Mouse (Mus musculus) hindbrain, embryonic 11.5 days (tissue): ENCODE data around the gene Rnls. TPM values are rescaled to one million over a fixed set of nuclear protein-coding genes. Genes with fewer than 3 reads are reported as not detected.

ENCODE experiments used
- ATAC-seq: fragments of 200-750 bp; cut with Nextera tagmentation; 2 replicates; pipeline ENCODE4 v1.8.0; 2017; ENCODE audit warnings: mild to moderate bottlenecking, moderate TSS enrichment, moderate library complexity; ENCODE audit not compliant: low FRiP score
- DNase-seq: peaks from one replicate; pipeline ENCODE4 v3.0.0-alpha.2; 2015; ENCODE audit warnings: low spot score
- H3K27ac ChIP-seq: fragments of 300-500 bp; sonication (generic); 2 replicates; pipeline ENCODE4 v1.5.1; 2014; ENCODE audit warnings: mild to moderate bottlenecking, low read depth, low read length
- H3K27me3 ChIP-seq: fragments of 300-500 bp; sonication (generic); 2 replicates; pipeline ENCODE4 v1.6.1; 2014; ENCODE audit warnings: mild to moderate bottlenecking, low read length, moderate library complexity, mixed read lengths; ENCODE audit not compliant: control insufficient read depth, insufficient read depth
- H3K36me3 ChIP-seq: fragments of 300-500 bp; sonication (generic); 2 replicates; pipeline ENCODE4 v1.6.1; 2014; ENCODE audit warnings: mild to moderate bottlenecking, low read length, moderate library complexity, mixed read lengths; ENCODE audit not compliant: control insufficient read depth, insufficient read depth
- H3K4me1 ChIP-seq: fragments of 300-500 bp; sonication (generic); replicated peaks from 2 replicates; pipeline ENCODE4 v1.6.1; 2014; ENCODE audit warnings: low read length, mixed read lengths; ENCODE audit not compliant: control insufficient read depth, insufficient read depth
- H3K4me2 ChIP-seq: fragments of 300-500 bp; sonication (generic); replicated peaks from 2 replicates; pipeline ENCODE4 v1.6.1; 2014; ENCODE audit warnings: mild to moderate bottlenecking, low read depth, low read length
- H3K4me3 ChIP-seq: fragments of 300-500 bp; sonication (generic); 2 replicates; pipeline ENCODE4 v1.5.1; 2014; ENCODE audit warnings: low read depth, low read length
- H3K9ac ChIP-seq: fragments of 300-500 bp; sonication (generic); 2 replicates; pipeline ENCODE4 v1.6.1; 2014; ENCODE audit warnings: low read depth, low read length
- H3K9me3 ChIP-seq: fragments of 300-500 bp; sonication (generic); 2 replicates; pipeline ENCODE4 v1.6.1; 2016; ENCODE audit warnings: low read length; ENCODE audit not compliant: control insufficient read depth
- WGBS: fragments of 180-500 bp; shearing (Covaris S2); extraction: QIAGEN DNeasy Blood & Tissue Kit; methylation state at CpG from one replicate; pipeline ENCODE4 v1.1.7; 2014; 5-methylcytosine and 5-hydroxymethylcytosine counted together
- polyA plus RNA-seq: library from polyadenylated mRNA; unstranded; fragments of >200 nt; fragmentation: Nextera tagmentation; extraction: Ambion mirVana; gene quantifications from 2 replicates; pipeline ENCODE4 v1.2.1, GENCODE M21; 2014

The Rnls gene
- polyA plus RNA-seq, 1 experiment from 2014 or later = 8.2 TPM

GRCm38 (mm10) chr19:33326706-33327641 is 65.1 kb downstream of the Rnls start:
- no peaks in the 10 kb centered on the region for H3K4me1 ChIP-seq
- H3K9me3 ChIP-seq = no peaks in the 10 kb centered on the region
- H3K36me3 ChIP-seq = no peaks in the 10 kb centered on the region
- DNase-seq (no peak), ATAC-seq (no peak)
- no peaks in the 10 kb centered on the region for H3K27me3 ChIP-seq
- H3K4me2 ChIP-seq = no peak overlapping the region
- no peak overlapping the region for H3K9ac ChIP-seq
- H3K4me3 ChIP-seq = no peak overlapping the region
- 91% methylated on average over 4 of the region's 4 CpGs for WGBS
- no peak overlapping the region for H3K27ac ChIP-seq

- no peak overlapping the region for H3K27ac ChIP-seq
- no peaks in the 10 kb centered on the region for H3K36me3 ChIP-seq
- no peaks in the 10 kb centered on the region for H3K27me3 ChIP-seq
- ATAC-seq (no peak), DNase-seq (no peak)
- H3K9ac ChIP-seq = no peak overlapping the region
- 59% methylated on average over 1 of the region's 1 CpGs for WGBS
- H3K9me3 ChIP-seq = no peaks in the 10 kb centered on the region
- H3K4me1 ChIP-seq = no peaks in the 10 kb centered on the region
- no peak overlapping the region for H3K4me3 ChIP-seq
- no peak overlapping the region for H3K4me2 ChIP-seq
Measured at GRCm38 (mm10) chr19:33318785-33319184, 73.3 kb downstream of the Rnls start.

- H3K9ac ChIP-seq = no peak overlapping the region
Measured at GRCm38 (mm10) chr19:33317130-33317529, 75.0 kb downstream of the Rnls start.

GRCm38 (mm10) chr19:33299726-33300292 is 92.3 kb downstream of the Rnls start:
- no peaks in the 10 kb centered on the region for H3K27me3 ChIP-seq
- H3K9me3 ChIP-seq = no peaks in the 10 kb centered on the region
- H3K4me1 ChIP-seq = no peaks in the 10 kb centered on the region
- no peak overlapping the region for H3K27ac ChIP-seq
- no peaks in the 10 kb centered on the region for H3K36me3 ChIP-seq
- H3K9ac ChIP-seq = no peak overlapping the region
- no peak overlapping the region for H3K4me3 ChIP-seq
- DNase-seq = no peak
- no peak overlapping the region for H3K4me2 ChIP-seq
- no peak for ATAC-seq
- WGBS = 81% methylated on average over 3 of the region's 3 CpGs

More at GRCm38 (mm10) chr19:33317130-33317529, 75.0 kb downstream of the Rnls start:
- Histone ChIP-seq H3K4me3 (no peak overlapping the region), H3K4me1 (no peaks in the 10 kb centered on the region), H3K27ac (no peak overlapping the region), H3K4me2 (no peak overlapping the region), H3K27me3 (no peaks in the 10 kb centered on the region), H3K36me3 (no peaks in the 10 kb centered on the region), H3K9me3 (no peaks in the 10 kb centered on the region)
- ATAC-seq = no peak
- 79% methylated on average over 4 of the region's 4 CpGs for WGBS
- DNase-seq = no peak

- no peak for DNase-seq
Measured at GRCm38 (mm10) chr19:33296338-33296737, 95.8 kb downstream of the Rnls start.

GRCm38 (mm10) chr19:33282985-33283384 is 109.1 kb downstream of the Rnls start:
- no peak for ATAC-seq
- Histone ChIP-seq H3K4me3 (no peak overlapping the region), H3K27me3 (no peaks in the 10 kb centered on the region), H3K9me3 (no peaks in the 10 kb centered on the region), H3K36me3 (no peaks in the 10 kb centered on the region), H3K9ac (no peak overlapping the region), H3K4me1 (no peaks in the 10 kb centered on the region), H3K4me2 (no peak overlapping the region), H3K27ac (no peak overlapping the region)
- 65% methylated on average over 3 of the region's 3 CpGs for WGBS
- no peak for DNase-seq

More at GRCm38 (mm10) chr19:33296338-33296737, 95.8 kb downstream of the Rnls start:
- Histone ChIP-seq H3K4me2 (no peak overlapping the region), H3K9ac (no peak overlapping the region), H3K9me3 (no peaks in the 10 kb centered on the region), H3K4me3 (no peak overlapping the region), H3K4me1 (no peaks in the 10 kb centered on the region), H3K27ac (no peak overlapping the region), H3K27me3 (no peaks in the 10 kb centered on the region), H3K36me3 (no peaks in the 10 kb centered on the region)
- ATAC-seq = no peak
- 53% methylated on average over 2 of the region's 2 CpGs for WGBS

GRCm38 (mm10) chr19:33276421-33276820 is 115.7 kb downstream of the Rnls start:
- ATAC-seq (no peak), DNase-seq (no peak)
- no peaks in the 10 kb centered on the region for H3K27me3 ChIP-seq
- H3K36me3 ChIP-seq = no peaks in the 10 kb centered on the region
- H3K9ac ChIP-seq = no peak overlapping the region
- H3K27ac ChIP-seq = no peak overlapping the region
- no peaks in the 10 kb centered on the region for H3K4me1 ChIP-seq
- H3K4me2 ChIP-seq = no peak overlapping the region
- no peaks in the 10 kb centered on the region for H3K9me3 ChIP-seq
- no peak overlapping the region for H3K4me3 ChIP-seq
- 87% methylated on average over 1 of the region's 1 CpGs for WGBS

- no peak for DNase-seq
- 78% methylated on average over 1 of the region's 1 CpGs for WGBS
- Histone ChIP-seq H3K4me2 (no peak overlapping the region), H3K9ac (no peak overlapping the region), H3K27me3 (no peaks in the 10 kb centered on the region), H3K4me3 (no peak overlapping the region), H3K36me3 (no peaks in the 10 kb centered on the region), H3K9me3 (no peaks in the 10 kb centered on the region), H3K27ac (no peak overlapping the region), H3K4me1 (no peaks in the 10 kb centered on the region)
- no peak for ATAC-seq
Measured at GRCm38 (mm10) chr19:33273676-33274075, 118.4 kb downstream of the Rnls start.

- H3K4me3 ChIP-seq = no peak overlapping the region
- no peak overlapping the region for H3K27ac ChIP-seq
- no peak for ATAC-seq
- H3K36me3 ChIP-seq = no peaks in the 10 kb centered on the region
- no peak for DNase-seq
- WGBS = 71% methylated on average over 2 of the region's 2 CpGs
- H3K4me2 ChIP-seq = no peak overlapping the region
- no peaks in the 10 kb centered on the region for H3K27me3 ChIP-seq
- no peak overlapping the region for H3K9ac ChIP-seq
- no peaks in the 10 kb centered on the region for H3K4me1 ChIP-seq
- H3K9me3 ChIP-seq = no peaks in the 10 kb centered on the region
Measured at GRCm38 (mm10) chr19:33271571-33271970, 120.5 kb downstream of the Rnls start.
